Mouse (Mus musculus) MEL-GATA-1-ER (cell line): ENCODE data around the gene Tapbp.
"Not testable (repeated sequence)": the region's sequence is repeated elsewhere in the genome, so short reads cannot be mapped to it uniquely, and the experiment has no call there.

Experiments
- DNase-seq: peaks from one replicate; pipeline ENCODE4 v3.0.0-alpha.2; 2012; ENCODE audit warnings: low read depth; ENCODE audit errors: extremely low read depth

Tapbp gene

GRCm38 (mm10) chr17:33915671-33916250 is at the start of gene Tapbp, which contains the start of gene Zbtb22:
Gene Tapbp, plus strand, starts transcription at chr17:33915899.
Gene Zbtb22, plus strand, starts transcription at chr17:33915904.
- DNase-seq = peak; percentile 99

GRCm38 (mm10) chr17:33873537-33873936 is 42.2 kb upstream of the Tapbp start, which contains the start of gene Gm7029:
Gene Gm7029, plus strand, starts transcription at chr17:33873837.
- DNase-seq = not testable (repeated sequence)

GRCm38 (mm10) chr17:33874411-33874810 is 41.3 kb upstream of the Tapbp start:
- DNase-seq = no peak

GRCm38 (mm10) chr17:33875797-33876196 is 39.9 kb upstream of the Tapbp start:
- DNase-seq = not testable (repeated sequence)

- DNase-seq = not testable (repeated sequence)
Observed at GRCm38 (mm10) chr17:33884320-33884719, 31.4 kb upstream of the Tapbp start.

GRCm38 (mm10) chr17:33887802-33888201 is 27.9 kb upstream of the Tapbp start:
- DNase-seq = not testable (repeated sequence)

- not testable (repeated sequence) for DNase-seq
Observed at GRCm38 (mm10) chr17:33888230-33888629, 27.5 kb upstream of the Tapbp start.

GRCm38 (mm10) chr17:33889941-33890532 is 25.7 kb upstream of the Tapbp start:
- DNase-seq = not testable (repeated sequence)

- peak; percentile 95 for DNase-seq
Observed at GRCm38 (mm10) chr17:33890533-33891059, 25.1 kb upstream of the Tapbp start, which contains the start of gene Kifc1. Gene Kifc1, minus strand, starts transcription at chr17:33890661.

- no peak for DNase-seq
Observed at GRCm38 (mm10) chr17:33891357-33891756, 24.3 kb upstream of the Tapbp start.

GRCm38 (mm10) chr17:33891892-33892291 is 23.8 kb upstream of the Tapbp start:
- not testable (repeated sequence) for DNase-seq

GRCm38 (mm10) chr17:33892429-33892828 is 23.3 kb upstream of the Tapbp start:
- DNase-seq = no peak

GRCm38 (mm10) chr17:33893011-33893410 is 22.7 kb upstream of the Tapbp start:
- DNase-seq = not testable (repeated sequence)

- DNase-seq = peak; percentile 70
Observed at GRCm38 (mm10) chr17:33897114-33897794, 18.4 kb upstream of the Tapbp start.

- DNase-seq = not testable (repeated sequence)
Observed at GRCm38 (mm10) chr17:33898193-33898592, 17.5 kb upstream of the Tapbp start.

- DNase-seq = no peak
Observed at GRCm38 (mm10) chr17:33899642-33900041, 16.1 kb upstream of the Tapbp start.

GRCm38 (mm10) chr17:33900281-33900988 is 15.3 kb upstream of the Tapbp start:
- no peak for DNase-seq

- DNase-seq = no peak
Observed at GRCm38 (mm10) chr17:33900989-33901314, 14.7 kb upstream of the Tapbp start.

GRCm38 (mm10) chr17:33901653-33902052 is 14.0 kb upstream of the Tapbp start:
- no peak for DNase-seq

- DNase-seq = no peak
Observed at GRCm38 (mm10) chr17:33902079-33902478, 13.6 kb upstream of the Tapbp start.

- DNase-seq = no peak
Observed at GRCm38 (mm10) chr17:33902491-33902890, 13.2 kb upstream of the Tapbp start.
